Mouse (Mus musculus): ENCODE measurements around the gene Cdt1. TPM values are rescaled to one million over a fixed set of nuclear protein-coding genes. Genes with fewer than 3 reads are reported as not detected.

The Cdt1 gene
- total RNA-seq, 2 experiments from 2014 or later, result 2.5 to 2.8 TPM

GRCm38 (mm10) chr8:122573577-122573976 is 5.8 kb downstream of the Cdt1 start:
- DNase-seq, result no peak

GRCm38 (mm10) chr8:122574264-122574663 is 6.4 kb downstream of the Cdt1 start:
- DNase-seq, result no peak

DNA sequence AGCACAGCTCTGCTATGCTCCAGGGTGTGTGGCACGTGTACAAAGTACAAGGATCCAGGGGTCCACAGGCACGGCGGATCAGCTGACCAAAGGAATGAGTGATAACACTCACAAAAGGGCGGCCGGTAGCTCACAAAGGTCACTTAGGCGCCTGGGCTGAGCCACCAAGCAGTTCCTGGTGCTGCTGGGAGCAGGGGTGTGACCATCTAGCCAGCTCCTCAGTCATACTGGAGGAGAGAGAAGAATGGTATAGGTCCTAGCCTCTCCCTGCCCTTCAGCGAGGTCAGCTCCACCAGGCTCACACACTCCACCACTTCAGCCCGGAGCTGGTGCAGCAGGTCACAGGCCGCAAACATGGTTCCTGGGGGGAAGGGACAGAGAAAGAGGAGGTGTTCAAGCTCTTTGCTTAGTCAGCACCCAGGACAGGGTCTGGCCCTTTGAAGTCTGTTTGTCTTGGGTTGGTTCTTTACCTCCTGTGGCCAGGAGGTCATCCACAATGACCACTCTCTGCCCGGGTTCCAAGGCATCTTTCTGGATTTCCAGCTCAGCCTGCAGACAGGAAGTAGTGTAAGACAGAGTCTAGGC is 6.9 kb downstream of the Cdt1 start:
- no peak for DNase-seq

DNA sequence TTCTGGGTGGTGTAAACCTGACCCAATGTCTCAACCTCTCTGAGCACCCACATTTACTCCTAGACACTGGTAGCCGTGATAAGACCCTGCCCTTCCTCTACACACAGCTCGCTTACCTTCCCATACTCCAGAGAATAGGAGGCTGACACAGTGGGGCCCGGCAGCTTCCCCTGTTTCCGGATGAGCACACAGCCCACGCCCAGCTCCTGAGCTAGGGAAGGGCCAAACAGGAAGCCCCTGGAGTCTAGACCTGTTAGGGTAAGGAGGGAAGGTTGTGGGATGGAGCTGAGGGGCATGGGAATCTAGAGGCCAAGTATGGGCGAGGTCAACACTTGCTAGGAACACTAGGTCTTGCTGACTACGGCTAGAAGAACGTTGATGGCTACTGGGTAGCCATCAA is 7.5 kb downstream of the Cdt1 start:
- DNase-seq, result no peak

DNA sequence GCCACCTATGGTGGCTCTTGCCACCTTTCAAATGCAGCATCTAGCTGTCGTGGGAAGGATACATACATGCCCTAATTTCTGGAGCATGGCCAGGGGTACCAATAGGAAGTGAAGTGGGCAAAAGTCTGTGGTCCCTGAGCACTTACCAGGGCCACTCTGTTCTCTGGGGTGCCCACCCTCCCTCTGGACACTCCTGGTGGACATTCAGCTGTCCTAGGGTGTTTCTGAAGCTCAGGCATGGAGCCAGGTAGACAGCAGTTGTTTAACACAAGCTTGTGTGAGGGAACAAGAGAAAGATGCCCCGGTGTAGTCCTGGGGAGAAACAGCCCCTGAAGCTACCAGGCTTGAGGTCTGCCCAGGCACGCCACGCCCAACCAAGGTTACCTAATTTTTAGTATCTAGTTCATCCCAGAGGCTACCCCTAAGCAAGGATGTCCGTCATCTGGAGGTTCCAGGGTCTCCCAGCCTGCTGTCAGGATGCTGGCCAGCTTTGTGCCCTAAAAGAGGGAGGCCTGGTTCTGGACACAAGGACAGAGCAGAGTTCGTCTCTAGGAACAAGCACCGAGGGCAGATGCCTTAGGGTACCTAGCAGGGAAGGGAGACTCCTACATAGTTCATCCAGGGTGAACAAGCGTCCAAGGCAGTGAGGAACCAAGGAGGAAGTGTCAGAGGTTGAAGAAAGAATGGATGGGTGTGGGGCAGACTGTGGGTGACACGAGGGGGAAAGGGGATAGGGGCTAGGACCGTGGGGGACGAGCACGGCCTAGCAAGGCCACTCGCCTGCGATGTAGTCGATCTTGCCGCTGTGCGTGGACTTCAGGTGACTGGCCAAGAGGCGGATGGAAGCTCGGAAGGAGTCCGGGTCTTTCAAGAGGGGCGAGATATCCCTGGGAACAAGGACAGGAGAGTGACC is 8.2 kb downstream of the Cdt1 start:
- peak in 1 of 2 experiments; percentile 33 for DNase-seq

DNA sequence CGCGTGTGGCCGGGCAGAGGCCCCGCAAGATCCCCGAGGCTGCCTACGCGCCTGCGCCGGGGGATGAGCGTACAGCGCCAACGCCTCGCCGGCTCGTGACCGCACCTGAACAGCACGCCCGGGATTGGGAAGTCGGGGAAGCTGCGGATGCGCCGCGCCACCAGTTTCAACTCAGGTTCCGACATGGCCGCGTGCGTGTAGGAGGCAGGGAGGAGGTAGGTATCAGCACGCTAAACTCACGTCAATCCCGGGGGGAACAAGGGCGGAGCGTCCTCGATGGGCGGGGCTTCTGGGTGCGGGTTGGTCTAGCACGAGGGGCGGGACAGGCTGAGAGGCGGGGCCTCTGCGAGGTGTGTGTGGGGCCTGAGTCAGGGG is 8.8 kb downstream of the Cdt1 start, which contains the start of gene Aprt:
Gene Aprt, minus strand, starts transcription at position 262 of the 375 bp plus-strand sequence.
- DNase-seq, result peak; percentile 96 to 98

- no peak for DNase-seq
These were observed 9.3 kb downstream of the Cdt1 start for GRCm38 (mm10) chr8:122577116-122577515.

GRCm38 (mm10) chr8:122579196-122579595 is 11.4 kb downstream of the Cdt1 start:
- DNase-seq, result no peak

DNA sequence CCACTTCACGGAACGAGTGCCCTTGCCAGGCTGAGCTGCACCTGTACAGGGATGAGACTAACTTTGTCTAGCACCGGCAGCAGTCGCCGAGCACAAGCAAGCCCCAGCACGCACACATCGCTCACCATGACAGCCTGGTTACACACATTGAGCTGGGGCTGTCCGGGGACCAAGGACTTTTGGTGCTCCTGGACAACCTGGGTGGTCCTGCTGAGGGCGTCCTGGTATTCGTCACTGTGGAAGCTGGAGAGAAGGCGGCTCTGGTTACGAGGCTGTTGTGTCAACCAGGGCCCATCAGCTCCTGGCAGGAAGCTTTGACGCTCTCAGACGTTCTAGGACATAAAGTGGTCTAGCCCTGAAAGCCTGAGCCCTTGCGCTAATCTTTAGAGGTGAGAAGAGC is 13.1 kb downstream of the Cdt1 start:
- no peak for DNase-seq

DNA sequence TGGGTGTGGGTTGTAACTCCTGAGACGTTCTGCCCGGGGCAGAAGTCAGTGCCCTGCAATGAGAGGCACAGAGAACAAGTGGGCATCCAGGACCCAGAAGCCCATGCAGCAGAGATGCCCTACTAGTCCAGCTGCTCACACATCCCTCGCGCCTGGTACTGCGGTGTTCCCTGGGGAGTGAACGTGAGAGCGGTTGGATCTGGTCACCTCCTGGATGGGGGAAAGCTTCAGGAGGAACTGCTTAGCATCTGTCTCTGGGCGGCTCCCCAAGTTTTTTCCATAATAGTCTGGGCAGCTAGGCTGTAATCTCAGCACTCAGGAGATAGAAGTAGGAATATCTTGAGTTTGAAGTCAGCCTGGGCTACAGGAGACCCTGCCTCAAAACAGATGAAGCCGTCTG is 17.2 kb downstream of the Cdt1 start:
- no peak for DNase-seq

DNA sequence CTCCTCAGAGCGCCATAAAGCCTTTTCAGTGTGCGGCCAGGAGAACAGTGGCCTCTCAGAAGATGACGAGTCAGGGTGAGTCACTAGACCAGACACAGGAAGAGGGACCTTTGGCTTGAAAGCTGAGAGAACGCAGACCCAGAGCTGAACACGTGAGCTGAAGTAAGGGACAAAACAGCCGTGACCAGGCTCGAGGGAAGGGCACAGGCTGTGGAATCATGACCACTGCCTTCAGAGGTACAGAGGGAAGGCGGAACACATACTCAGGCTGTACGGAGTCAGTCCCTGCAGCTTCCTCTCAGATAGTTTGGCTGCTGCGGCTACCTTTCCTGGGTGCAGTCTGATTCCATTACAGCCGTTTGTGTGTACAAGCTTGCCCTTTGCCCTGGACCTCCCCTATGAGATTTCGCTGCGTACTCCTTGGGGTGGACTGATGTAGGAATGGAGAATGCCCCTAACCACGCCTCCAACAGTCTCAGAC is 17.6 kb downstream of the Cdt1 start:
- DNase-seq, result no peak

GRCm38 (mm10) chr8:122586171-122586570 is 18.4 kb downstream of the Cdt1 start:
- no peak for DNase-seq

DNA sequence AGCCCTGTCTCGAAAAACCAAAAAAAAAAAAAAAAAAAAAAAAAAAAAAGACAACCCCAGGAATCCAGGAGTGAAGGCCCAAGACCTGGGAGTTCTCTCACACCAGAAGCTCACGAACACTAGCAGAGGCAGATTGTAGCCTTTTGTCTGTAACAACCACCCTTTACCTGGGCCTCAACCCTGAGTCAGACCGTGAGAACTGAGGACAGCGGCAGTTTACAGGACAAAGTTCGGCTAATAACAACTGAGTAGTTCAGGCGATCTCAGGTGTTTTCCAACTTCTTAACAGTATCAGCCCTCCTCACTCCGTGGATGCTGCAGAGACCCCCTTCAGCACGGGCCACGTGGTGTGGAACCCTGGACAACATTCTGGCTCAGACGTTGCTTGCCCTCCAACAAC is 18.9 kb downstream of the Cdt1 start:
- no peak for DNase-seq

GRCm38 (mm10) chr8:122593240-122593639 is 25.4 kb downstream of the Cdt1 start:
- DNase-seq, result no peak

- no peak for DNase-seq
These were observed 26.1 kb downstream of the Cdt1 start for GRCm38 (mm10) chr8:122593783-122594507.

DNA sequence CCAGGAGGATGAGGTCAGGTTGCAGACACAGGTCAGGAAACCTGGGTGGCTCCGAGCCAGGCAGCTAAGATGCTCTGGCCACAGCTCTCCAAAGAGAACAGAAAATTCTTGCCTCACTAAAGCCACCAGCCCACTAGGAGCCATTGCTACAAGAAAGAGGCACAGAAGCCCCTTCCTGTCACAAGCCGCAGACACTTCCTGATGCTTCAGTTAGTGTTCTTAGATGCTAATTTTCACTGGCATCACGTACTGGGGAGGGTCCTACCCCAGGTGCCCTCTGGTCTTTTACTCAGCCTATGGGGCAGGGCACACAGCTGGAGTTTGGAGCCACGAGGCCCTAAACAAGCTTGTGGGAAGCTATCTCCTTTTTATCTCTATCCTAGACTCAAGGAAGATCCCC is 28.2 kb downstream of the Cdt1 start:
- DNase-seq, result no peak

DNA sequence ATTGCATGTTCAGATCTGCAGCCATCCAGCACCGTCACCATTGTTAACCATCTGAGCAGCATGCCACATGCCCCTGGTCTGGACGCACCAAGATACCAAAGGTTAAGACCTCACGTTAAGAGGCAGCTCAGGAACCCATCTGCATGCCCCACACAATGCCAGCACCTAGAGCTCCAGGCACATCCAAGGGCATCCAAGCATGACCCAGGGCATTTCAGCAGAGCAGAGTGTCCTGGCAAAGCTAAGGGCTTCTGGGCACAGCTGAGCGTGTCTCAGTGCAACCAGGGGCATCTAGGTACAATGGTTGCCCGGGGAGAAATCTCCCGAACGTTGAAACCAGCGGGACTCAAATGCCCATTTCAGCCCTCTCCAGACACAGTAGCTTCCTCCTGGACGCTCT is 32.9 kb downstream of the Cdt1 start:
- no peak for DNase-seq

DNA sequence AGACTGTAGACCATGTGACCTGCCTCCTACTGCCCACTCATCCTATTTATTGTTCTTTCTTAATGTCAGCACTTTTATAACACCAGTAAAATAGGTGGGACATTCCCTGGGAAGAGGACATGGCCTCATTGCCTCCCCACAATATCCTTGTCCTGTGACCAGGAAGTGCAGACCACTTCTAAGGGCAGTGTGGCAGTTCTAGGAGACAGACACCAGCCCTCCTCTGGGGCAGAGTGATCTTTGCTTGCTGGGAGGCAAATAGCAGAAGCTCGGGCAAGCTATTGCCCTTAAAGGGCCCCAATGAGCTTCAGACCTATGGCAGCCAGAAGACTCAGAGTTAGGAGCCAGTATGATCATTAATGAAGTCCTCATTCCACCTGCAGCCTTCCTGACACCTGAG is 36.8 kb downstream of the Cdt1 start:
- no peak for DNase-seq

DNA sequence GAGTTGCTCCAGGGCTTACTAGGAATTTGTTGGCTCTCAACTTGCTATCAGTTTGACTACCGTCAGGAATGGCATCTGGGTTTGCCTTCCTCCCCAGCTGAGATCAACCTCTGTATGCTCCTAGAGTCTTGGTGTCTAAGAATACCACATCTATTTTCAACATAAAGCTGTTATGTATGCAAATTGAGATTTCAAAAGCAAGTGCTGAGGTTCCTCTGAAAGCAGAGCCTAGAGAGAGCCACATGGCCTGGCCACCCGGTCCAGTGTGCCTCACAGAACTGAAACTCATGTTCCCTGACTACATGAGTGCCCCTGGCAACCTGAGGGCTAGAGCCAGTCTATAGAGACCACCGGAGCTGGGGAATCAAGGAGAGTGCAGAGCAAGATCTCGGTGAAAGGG is 37.6 kb downstream of the Cdt1 start:
- no peak for DNase-seq

DNA sequence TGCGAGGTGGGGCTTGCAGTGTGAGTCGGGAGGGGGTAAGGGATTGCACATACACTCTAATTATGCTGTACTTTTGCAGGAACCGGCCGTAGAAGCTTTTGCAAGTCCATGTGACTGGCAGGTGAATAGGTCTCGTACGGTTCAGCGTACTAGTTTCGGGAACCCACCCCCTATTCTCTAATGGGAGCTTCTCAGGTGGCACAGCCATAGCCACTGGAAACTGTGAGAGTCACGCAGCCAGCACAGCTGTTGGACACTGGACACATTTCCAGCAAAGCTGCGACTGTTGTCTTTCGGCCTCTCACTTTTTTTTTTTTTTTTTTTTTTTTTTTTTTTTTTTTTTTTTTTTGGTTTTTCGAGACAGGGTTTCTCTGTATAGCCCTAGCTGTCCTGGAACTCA is 39.0 kb downstream of the Cdt1 start:
- DNase-seq, result no peak

DNA sequence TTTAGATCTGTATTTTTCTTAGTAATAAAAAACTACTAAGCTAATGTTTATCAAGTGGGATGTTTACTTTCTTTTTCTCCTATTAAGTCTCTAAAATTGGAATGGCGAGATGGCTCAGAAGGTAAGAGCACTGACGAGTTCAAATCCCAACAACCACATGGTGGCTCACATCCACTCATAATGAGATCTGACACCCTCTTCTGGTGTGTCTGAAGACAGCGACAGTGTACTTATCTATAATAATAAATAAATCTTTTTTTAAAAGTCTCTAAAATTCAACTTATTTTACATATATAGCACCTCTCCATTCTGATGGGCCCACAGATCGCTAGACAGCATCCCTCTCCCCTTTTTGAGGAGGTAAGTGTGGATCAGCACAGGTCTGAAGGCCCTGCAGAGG is 42.4 kb downstream of the Cdt1 start:
- no peak for DNase-seq

- no peak for DNase-seq
These were observed 42.9 kb downstream of the Cdt1 start for GRCm38 (mm10) chr8:122610612-122611277.

Measured in heart, adult 18-20 months (tissue).